Mouse (Mus musculus) liver, embryonic 13.5 days (tissue): ENCODE measurements at regions not wholly inside any gene's neighbourhood (a gene's known extent, or its start where the extent isn't known, plus 50 kb on each side); places are given as distances from the start of the nearest gene placed in this dataset.

ENCODE experiments used
- ATAC-seq: fragments of 200-750 bp; cut with Nextera tagmentation; 2 replicates; pipeline ENCODE4 v1.8.0; 2017; ENCODE audit warnings: low read depth, mild to moderate bottlenecking, moderate number of reproducible peaks, moderate library complexity
- DNase-seq: peaks from one replicate; pipeline ENCODE4 v3.0.0; 2022
- H3K27ac ChIP-seq: fragments of 300-500 bp; sonication (generic); 2 replicates; pipeline ENCODE4 v1.5.1; 2015; ENCODE audit warnings: moderate library complexity, mild to moderate bottlenecking, inconsistent platforms
- H3K27me3 ChIP-seq: fragments of 300-500 bp; sonication (generic); 2 replicates; pipeline ENCODE4 v1.6.1; 2015; ENCODE audit warnings: mild to moderate bottlenecking, inconsistent platforms
- H3K36me3 ChIP-seq: fragments of 300-500 bp; sonication (generic); 2 replicates; pipeline ENCODE4 v1.6.1; 2015; ENCODE audit warnings: mild to moderate bottlenecking, inconsistent platforms
- H3K4me1 ChIP-seq: fragments of 300-500 bp; sonication (generic); replicated peaks from 2 replicates; pipeline ENCODE4 v1.6.1; 2015; ENCODE audit warnings: inconsistent platforms
- H3K4me2 ChIP-seq: fragments of 300-500 bp; sonication (generic); 2 replicates; pipeline ENCODE4 v1.6.1; 2015; ENCODE audit warnings: inconsistent platforms, mild to moderate bottlenecking, moderate library complexity
- H3K4me3 ChIP-seq: fragments of 300-500 bp; sonication (generic); replicated peaks from 2 replicates; pipeline ENCODE4 v1.5.1; 2015; ENCODE audit warnings: mild to moderate bottlenecking, inconsistent platforms
- H3K9ac ChIP-seq: fragments of 300-500 bp; sonication (generic); 2 replicates; pipeline ENCODE4 v1.6.1; 2015; ENCODE audit warnings: mild to moderate bottlenecking, inconsistent platforms
- H3K9me3 ChIP-seq: fragments of 300-500 bp; sonication (generic); replicated peaks from 2 replicates; pipeline ENCODE4 v1.6.1; 2016; ENCODE audit warnings: inconsistent platforms
- WGBS: fragments of 180-500 bp; shearing (Covaris S2); methylation state at CpG from one replicate; pipeline ENCODE4 v1.1.7; 2015; ENCODE audit not compliant: insufficient replicate concordance; 5-methylcytosine and 5-hydroxymethylcytosine counted together

DNA sequence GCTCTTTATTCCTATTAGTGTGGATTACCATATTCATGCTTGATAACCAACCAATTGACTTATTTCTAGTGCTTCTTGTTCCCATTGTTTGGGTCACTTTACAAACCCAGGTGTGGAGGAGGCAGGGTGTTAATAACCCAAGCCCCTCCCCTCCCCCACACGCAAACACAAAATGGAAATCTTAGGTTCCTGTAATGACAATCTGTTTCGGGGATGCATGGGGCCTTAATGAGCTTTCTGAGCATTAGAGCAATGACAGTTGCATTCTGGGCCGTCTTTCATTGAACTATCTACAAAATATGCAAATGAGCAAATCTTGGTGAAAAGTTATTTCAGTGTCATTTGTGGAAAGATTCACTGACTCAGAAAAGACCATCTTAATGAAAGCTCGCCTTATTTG lies 225.9 kb downstream of the Zfp326 start:
- H3K4me2 ChIP-seq: no peak overlapping the region
- H3K27me3 ChIP-seq: no peaks in the 10 kb centered on the region
- DNase-seq (no peak), ATAC-seq (no peak)
- H3K9ac ChIP-seq: no peak overlapping the region
- WGBS: 62% methylated on average over 4 of the region's 4 CpGs
- H3K4me3 ChIP-seq: no peak overlapping the region
- no peaks in the 10 kb centered on the region for H3K36me3 ChIP-seq
- H3K4me1 ChIP-seq: no peaks in the 10 kb centered on the region
- H3K9me3 ChIP-seq: no peaks in the 10 kb centered on the region
- no peak overlapping the region for H3K27ac ChIP-seq

DNA sequence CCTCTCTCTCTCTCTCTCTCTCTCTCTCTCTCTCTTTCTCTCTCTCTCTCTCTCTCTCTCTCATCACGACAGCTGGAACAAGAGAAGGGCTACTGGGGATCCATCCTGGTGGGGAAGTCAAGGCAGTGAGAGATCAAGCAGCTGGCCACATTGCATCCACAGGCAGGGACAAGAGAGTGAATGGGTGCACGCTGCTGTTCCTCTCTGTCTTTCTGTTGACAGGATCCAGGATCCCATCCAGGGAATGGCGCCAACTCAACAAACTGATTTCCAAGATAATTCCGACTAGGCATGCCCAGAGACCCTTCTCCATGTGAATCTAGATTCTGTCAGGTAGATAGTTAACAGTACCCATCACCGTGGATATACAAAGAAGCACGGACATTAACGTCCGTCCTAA lies 222.5 kb downstream of the Zfp326 start:
- 68% methylated on average over 8 of the region's 8 CpGs for WGBS
- Histone ChIP-seq H3K36me3 (no peaks in the 10 kb centered on the region), H3K4me3 (no peak overlapping the region), H3K9me3 (no peaks in the 10 kb centered on the region), H3K27ac (no peak overlapping the region), H3K4me2 (no peak overlapping the region), H3K27me3 (no peaks in the 10 kb centered on the region), H3K4me1 (no peaks in the 10 kb centered on the region), H3K9ac (no peak overlapping the region)
- ATAC-seq: no peak
- no peak for DNase-seq

DNA sequence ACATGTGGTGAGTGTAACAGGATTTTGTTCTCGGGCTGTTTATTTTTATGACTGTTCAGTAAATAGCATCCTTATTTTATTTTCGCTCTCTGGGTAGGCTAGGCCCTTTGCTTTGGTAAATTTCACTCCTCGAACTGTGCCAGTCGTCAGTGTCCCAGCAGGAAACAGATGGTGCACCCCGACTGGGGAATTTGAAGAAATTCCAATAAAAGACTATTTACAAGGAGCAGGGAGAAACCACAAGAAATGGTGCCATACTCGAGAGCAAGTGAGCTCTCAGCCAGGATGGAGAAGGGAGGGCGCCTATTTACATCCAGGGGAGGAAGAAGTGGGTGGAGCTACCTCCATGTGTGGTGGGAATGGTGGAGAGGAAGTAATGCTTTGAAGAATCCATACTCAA lies 213.0 kb downstream of the Zfp326 start:
- ATAC-seq (no peak), DNase-seq (no peak)
- Histone ChIP-seq H3K4me3 (no peak overlapping the region), H3K4me2 (no peak overlapping the region), H3K4me1 (no peaks in the 10 kb centered on the region), H3K9me3 (no peaks in the 10 kb centered on the region; the same call in 1 of the 2 replicates), H3K27ac (no peak overlapping the region), H3K27me3 (no peaks in the 10 kb centered on the region), H3K9ac (no peak overlapping the region), H3K36me3 (no peaks in the 10 kb centered on the region)
- WGBS: 50% methylated on average over 7 of the region's 7 CpGs

DNA sequence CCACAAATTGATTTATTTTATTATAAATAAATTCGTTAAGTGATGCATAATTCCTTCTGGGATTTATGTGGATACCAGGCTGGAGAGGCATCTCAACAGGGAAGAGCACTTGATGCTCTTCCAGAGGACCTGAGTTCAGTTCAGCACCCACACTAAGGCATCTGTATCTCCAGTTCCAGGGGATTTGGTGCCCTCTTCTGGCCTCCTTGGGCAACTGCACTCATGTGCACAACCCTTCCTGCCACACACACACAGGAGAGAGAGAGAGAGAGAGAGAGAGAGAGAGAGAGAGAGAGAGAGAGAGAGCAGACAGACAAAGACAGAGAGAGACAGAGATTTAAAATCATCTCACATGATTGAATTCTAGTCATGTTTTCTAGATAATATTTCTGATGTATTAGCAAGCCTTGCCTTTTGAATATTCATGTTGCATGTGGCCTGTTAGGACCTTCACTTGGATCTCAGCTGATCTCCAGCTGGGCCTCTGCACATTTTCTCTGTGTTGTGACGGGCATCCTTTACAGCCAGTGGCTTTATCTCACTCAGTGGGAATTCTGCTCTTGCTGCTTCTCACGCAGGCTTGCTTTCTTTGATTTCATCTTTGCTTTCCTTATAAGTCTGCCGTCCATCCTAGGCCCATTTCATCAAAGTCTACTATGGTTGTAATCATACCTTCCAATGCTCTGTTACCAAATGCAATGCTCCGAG lies 212.3 kb downstream of the Zfp326 start:
- no peaks in the 10 kb centered on the region for H3K27me3 ChIP-seq
- ATAC-seq (no peak), DNase-seq (no peak)
- no peaks in the 10 kb centered on the region for H3K4me1 ChIP-seq
- no peak overlapping the region for H3K4me2 ChIP-seq
- no peak overlapping the region for H3K27ac ChIP-seq
- no peaks in the 10 kb centered on the region; the same call in 1 of the 2 replicates for H3K9me3 ChIP-seq
- no peaks in the 10 kb centered on the region for H3K36me3 ChIP-seq
- no peak overlapping the region for H3K9ac ChIP-seq
- no peak overlapping the region for H3K4me3 ChIP-seq
- WGBS: 63% methylated on average over 5 of the region's 5 CpGs

DNA sequence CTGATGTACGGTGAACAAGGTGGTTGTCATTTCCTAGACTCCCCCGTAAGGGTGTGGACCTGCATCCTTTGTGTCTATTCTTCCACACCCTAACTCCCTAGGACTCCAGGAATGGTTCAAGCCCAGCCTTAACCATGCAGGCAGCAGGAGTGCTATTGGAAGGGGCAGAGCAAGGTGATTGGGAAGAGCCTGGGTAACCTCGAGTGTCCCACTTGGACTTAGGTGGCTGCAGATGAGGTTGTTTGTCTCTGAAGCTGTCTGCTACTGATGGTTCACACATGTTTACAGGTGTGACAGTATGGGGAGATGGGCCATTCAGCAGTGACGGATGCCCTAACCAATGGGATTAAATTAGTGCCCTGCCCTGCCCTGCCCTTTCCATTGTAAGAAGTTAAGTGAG lies 207.4 kb downstream of the Zfp326 start:
- H3K36me3 ChIP-seq: no peaks in the 10 kb centered on the region
- no peak overlapping the region for H3K9ac ChIP-seq
- no peaks in the 10 kb centered on the region for H3K4me1 ChIP-seq
- H3K4me2 ChIP-seq: no peak overlapping the region
- ATAC-seq: no peak
- H3K4me3 ChIP-seq: no peak overlapping the region
- no peaks in the 10 kb centered on the region for H3K27me3 ChIP-seq
- H3K9me3 ChIP-seq: no peaks in the 10 kb centered on the region; the same call in 1 of the 2 replicates
- no peak overlapping the region for H3K27ac ChIP-seq
- DNase-seq: no peak
- WGBS: 61% methylated on average over 4 of the region's 4 CpGs

DNA sequence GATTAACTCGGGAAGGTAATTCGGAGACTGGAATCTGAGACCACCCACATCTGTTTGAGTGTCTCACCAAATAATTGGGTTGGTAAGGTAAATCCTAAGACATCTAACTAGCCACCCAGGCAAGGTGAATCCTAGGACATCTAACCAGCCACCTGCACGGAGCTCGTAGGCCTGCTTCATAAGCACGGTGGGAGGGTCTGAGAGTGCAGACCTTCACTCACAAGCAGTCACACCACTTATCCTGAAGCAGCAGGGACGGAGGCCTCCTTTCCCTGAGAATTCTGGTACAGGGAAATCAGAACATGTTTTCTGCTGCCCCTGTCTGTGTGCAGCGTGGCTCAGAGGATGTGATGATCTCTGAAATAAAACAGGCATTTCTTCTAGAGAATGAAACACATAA lies 206.5 kb downstream of the Zfp326 start:
- H3K27me3 ChIP-seq: no peaks in the 10 kb centered on the region
- no peak overlapping the region for H3K4me2 ChIP-seq
- H3K27ac ChIP-seq: no peak overlapping the region
- no peak for ATAC-seq
- no peak for DNase-seq
- no peaks in the 10 kb centered on the region for H3K36me3 ChIP-seq
- 66% methylated on average over 7 of the region's 7 CpGs for WGBS
- H3K4me1 ChIP-seq: no peaks in the 10 kb centered on the region
- no peak overlapping the region for H3K9ac ChIP-seq
- H3K4me3 ChIP-seq: no peak overlapping the region
- no peaks in the 10 kb centered on the region; the same call in 1 of the 2 replicates for H3K9me3 ChIP-seq

DNA sequence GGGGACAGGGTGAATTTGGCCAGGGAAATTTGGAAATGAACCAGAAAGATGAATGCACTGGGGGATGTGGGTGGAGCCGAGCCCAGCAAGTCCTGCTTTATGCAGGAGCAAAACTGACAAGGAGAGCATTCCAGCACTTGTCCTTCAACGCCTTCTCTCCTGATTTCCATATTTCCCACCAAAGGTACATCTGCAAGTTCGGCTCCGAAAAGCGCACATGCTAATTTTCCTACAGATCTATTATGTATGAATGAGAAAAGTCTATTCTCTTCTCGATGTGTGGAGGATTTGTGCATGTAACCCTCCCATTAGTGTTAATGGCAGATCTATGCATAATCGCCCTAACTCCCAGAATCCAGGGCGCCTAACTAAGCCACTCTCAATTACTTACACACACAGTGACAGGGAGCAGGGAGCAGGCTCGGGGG lies 190.8 kb downstream of the Zfp326 start:
- H3K9me3 ChIP-seq: 0 out of 2 replicates have a peak, but pooled peaks cover 5% of the 10 kb centered on the region
- H3K27ac ChIP-seq: no peak overlapping the region
- H3K9ac ChIP-seq: no peak overlapping the region
- WGBS: 60% methylated on average over 9 of the region's 9 CpGs
- ATAC-seq (no peak), DNase-seq (no peak)
- no peaks in the 10 kb centered on the region for H3K4me1 ChIP-seq
- H3K4me2 ChIP-seq: no peak overlapping the region
- H3K4me3 ChIP-seq: no peak overlapping the region
- H3K27me3 ChIP-seq: no peaks in the 10 kb centered on the region
- no peaks in the 10 kb centered on the region for H3K36me3 ChIP-seq

DNA sequence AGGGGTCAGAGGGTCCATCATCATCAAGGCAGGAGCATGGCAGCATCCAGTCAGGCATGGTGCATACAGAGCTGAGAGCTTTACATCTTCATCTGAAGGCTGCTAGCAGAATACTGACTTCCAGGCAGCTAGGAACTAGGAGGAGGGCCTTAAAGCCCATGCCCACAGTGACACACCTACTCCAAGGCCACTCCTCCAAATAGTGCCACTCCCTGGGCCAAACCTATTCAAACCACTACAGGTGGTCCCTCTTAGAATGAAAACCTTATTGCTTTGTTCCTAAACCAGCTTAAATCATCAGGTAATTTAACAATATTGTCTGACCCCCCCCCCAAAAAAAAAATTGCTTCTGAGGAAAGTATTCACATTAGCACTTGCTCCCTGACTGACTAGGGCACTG lies 190.3 kb downstream of the Zfp326 start:
- Histone ChIP-seq H3K27me3 (no peaks in the 10 kb centered on the region), H3K9me3 (0 out of 2 replicates have a peak, but pooled peaks cover 5% of the 10 kb centered on the region), H3K27ac (no peak overlapping the region), H3K36me3 (no peaks in the 10 kb centered on the region), H3K9ac (no peak overlapping the region), H3K4me3 (no peak overlapping the region), H3K4me1 (no peaks in the 10 kb centered on the region), H3K4me2 (no peak overlapping the region)
- ATAC-seq (no peak), DNase-seq (no peak)

DNA sequence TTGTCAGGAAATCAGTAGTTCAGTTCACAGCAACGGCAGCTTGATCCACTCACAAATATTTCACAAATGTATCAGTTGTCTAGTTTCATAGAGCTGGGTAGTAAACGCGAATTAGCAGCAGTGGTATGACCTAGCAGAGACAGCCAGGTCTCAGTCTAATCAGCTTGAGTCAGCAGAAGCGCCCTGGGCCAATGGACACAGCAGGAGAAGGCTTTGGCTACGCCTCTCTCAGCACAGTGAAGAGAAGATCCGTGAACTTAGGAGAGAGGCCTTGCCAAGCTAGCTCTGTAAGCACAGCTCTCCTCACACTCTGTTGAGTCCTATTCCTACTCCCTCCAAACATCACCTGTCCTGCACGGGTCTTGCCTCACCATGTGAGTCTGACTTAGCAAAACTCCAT lies 188.0 kb downstream of the Zfp326 start:
- no peak for DNase-seq
- 63% methylated on average over 7 of the region's 7 CpGs for WGBS
- Histone ChIP-seq H3K4me1 (no peaks in the 10 kb centered on the region), H3K27ac (no peak overlapping the region), H3K4me2 (no peak overlapping the region), H3K36me3 (no peaks in the 10 kb centered on the region), H3K9ac (no peak overlapping the region), H3K27me3 (no peaks in the 10 kb centered on the region), H3K9me3 (0 out of 2 replicates have a peak, but pooled peaks cover 5% of the 10 kb centered on the region), H3K4me3 (no peak overlapping the region)
- ATAC-seq: no peak

DNA sequence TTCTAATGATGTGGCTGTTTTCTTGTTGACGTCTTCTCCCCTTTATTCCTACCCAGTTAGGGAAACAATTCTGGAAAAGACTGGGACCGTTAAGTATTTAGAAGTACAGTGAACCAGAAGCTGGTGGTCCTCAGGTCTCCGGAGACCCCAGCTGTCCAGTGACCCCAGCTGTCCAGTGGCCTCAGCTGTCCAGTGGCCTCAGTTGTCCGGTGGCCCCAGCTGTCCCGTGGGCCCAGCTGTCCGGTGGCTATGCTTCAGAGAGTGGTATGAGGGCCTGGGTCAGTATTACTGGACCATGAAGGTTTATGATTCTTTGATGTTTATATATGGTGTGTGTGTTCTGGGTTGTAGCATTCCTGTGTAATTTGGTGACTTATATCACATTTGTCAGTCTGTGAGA lies 186.6 kb downstream of the Zfp326 start:
- no peak overlapping the region for H3K4me2 ChIP-seq
- no peak overlapping the region for H3K27ac ChIP-seq
- no peak overlapping the region for H3K9ac ChIP-seq
- ATAC-seq (no peak), DNase-seq (no peak)
- 0 out of 2 replicates have a peak, but pooled peaks cover 5% of the 10 kb centered on the region for H3K9me3 ChIP-seq
- no peaks in the 10 kb centered on the region for H3K4me1 ChIP-seq
- H3K27me3 ChIP-seq: no peaks in the 10 kb centered on the region
- H3K4me3 ChIP-seq: no peak overlapping the region
- WGBS: 78% methylated on average over 6 of the region's 6 CpGs
- H3K36me3 ChIP-seq: no peaks in the 10 kb centered on the region

DNA sequence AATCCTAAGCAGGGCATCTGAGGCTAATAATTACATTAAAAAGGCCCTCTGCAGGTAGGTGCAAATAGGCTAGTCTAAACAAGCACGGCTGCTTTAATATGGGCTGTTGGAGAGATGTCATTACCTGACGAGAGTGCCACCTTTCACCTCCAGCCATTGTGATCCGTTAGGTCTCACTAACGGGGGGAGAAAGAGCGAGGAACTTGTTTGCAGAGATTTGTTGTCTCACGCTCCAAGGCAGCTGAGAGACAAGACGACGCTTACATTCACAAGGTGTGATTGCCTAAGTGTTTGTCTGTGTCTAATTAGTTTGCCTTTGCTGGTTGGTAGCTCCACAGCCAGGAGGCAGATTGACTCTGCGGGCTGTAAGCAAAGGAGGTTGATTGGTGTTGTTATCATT lies 180.3 kb downstream of the Zfp326 start:
- Histone ChIP-seq H3K4me2 (no peak overlapping the region), H3K36me3 (no peaks in the 10 kb centered on the region), H3K27me3 (no peaks in the 10 kb centered on the region), H3K9me3 (no peaks in the 10 kb centered on the region), H3K9ac (no peak overlapping the region), H3K27ac (no peak overlapping the region), H3K4me3 (no peak overlapping the region), H3K4me1 (no peaks in the 10 kb centered on the region)
- 16% methylated on average over 9 of the region's 9 CpGs for WGBS
- DNase-seq (no peak), ATAC-seq (no peak)

DNA sequence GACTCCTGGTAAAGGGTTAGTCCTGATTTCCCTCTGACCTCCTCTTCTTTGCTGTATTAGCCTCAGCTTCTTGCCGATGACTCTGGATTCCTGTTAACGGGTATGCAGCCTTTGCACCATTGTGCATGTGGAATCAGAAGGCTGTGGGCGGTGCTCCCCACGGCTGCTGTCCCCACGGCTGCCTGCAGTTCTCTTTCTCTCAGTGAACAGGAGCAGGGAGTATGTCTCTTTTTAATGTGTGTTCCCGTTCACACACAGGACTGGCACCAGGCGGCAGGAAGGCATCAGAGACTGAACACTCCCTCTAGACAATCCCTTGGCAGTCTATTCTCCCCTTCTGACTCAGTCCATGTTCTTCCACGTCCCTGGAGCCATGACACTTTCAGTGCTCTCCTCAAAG lies 178.9 kb downstream of the Zfp326 start:
- Histone ChIP-seq H3K27me3 (no peaks in the 10 kb centered on the region), H3K4me3 (no peak overlapping the region), H3K9ac (no peak overlapping the region), H3K4me2 (no peak overlapping the region), H3K27ac (no peak overlapping the region), H3K4me1 (no peaks in the 10 kb centered on the region), H3K9me3 (no peaks in the 10 kb centered on the region), H3K36me3 (no peaks in the 10 kb centered on the region)
- WGBS: 45% methylated on average over 8 of the region's 8 CpGs
- DNase-seq: no peak
- ATAC-seq: no peak
